Mouse (Mus musculus): ENCODE measurements around the gene Smarca4. TPM values are rescaled to one million over a fixed set of nuclear protein-coding genes. Genes with fewer than 3 reads are reported as not detected.

The Smarca4 gene
- polyA plus RNA-seq, 1 experiment from 2014 or later: 71.5 TPM

GRCm38 (mm10) chr9:21601073-21601472 is 14.9 kb upstream of the Smarca4 start:
- DNase-seq (ENCODE audit: low spot score): no peak

- DNase-seq (ENCODE audit: low spot score): peak; percentile 81
Observed at GRCm38 (mm10) chr9:21601722-21602399, 14.1 kb upstream of the Smarca4 start.

DNA sequence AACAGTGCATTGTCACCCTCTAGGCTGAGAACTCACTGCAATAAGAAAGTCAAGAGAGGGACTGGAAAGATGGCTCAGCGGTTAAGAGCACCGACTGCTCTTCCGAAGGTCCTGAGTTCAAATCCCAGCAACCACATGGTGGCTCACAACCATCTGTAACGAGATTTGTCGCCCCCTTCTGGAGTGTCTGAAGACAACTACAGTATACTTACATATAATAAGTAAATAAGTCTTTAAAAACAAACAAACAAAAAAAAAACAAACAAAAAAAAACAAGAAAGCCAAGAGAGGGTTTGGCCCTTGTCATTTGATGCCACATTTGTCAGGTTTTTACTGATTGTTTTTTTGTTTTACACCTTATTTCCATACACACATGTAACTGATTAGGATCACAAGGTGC is 11.8 kb upstream of the Smarca4 start:
- no peak for DNase-seq (ENCODE audit: low spot score)

DNA sequence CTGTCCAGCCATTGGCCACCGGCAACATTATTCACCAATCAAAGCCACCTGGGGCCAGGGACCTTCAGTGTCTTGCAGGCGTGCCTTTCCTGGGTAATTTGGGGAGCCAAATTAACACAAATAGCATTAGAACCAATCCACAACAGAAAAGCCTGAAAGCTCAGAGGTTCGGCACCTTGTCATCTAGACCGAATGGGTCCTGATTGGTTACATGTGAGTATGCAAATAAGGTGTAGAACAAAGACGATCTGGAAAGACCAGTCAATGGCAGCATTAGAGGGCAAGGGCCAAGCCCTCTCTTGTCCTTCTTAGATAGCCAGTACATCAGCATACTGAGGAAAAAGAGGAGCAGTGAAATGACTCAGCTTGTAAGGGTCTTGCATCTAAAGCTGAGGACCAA is 10.1 kb upstream of the Smarca4 start:
- no peak for DNase-seq (ENCODE audit: low spot score)

DNA sequence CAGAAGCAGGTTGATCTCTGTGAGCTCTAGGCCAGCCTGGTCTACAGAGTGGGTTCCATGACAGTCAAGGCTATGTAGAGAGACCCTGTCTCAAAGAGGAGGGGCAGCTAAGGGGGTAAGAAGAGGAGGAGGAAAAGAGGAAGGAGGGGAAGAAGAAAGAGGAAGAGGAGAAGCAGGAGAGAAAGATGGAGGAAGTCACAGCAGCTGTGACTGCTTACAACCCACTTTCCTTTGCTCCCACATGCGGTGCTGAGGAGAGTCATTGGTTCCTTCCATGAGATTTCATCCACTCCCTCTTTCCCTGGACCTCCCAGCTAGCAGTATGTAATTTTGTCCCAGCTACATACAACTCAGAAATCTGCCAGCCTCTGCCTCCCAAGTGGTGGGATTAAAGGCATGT is 9.3 kb upstream of the Smarca4 start:
- no peak for DNase-seq (ENCODE audit: low spot score)

DNA sequence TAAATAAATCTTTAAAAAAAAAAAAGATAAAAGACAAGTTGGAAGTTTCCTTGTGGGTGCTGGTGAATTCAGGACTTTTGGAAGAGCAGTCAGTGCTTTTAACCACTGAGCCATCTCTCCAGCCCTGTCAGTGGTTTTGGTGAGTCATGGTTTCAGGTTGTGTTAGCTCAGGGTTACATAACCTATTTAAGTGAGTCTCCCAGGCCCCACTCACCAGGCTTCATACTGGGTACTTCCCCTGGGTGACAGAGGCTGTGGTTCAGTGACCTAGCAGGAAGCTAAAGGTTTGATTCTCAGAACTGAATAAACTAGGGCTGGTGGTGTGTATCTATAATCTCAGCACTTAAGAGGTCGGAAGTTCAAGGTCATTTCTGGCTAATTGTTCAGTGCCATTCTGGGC is 6.1 kb upstream of the Smarca4 start:
- peak; percentile 41 for DNase-seq (ENCODE audit: low spot score)

- no peak for DNase-seq (ENCODE audit: low spot score)
Observed at GRCm38 (mm10) chr9:21614864-21615616, 929 bp upstream of the Smarca4 start.

DNA sequence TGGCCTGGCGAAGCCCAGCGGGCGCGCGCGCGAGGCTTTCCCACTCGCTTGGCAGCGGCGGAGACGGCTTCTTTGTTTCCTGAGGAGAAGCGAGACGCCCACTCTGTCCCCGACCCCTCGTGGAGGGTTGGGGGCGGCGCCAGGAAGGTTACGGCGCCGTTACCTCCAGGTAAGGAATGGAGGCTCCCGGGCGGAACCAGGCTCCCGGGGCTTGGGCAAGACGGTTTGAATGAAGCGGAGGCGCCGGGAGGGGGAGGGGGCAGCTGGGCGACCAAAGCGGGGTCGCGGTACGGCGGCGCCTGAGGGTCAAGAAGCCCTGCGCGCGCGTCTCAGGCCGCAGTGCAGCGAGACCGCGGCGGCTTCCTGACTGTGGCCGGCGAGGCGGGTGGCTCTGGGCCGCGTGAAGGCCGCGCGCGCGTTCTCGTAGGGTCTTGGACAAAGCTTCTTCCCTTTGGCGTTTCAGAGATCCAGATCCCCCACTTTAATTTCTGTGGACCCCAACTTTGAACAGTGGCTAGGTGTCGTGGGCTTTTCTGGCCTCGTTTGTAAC is 338 bp downstream of the Smarca4 start:
- no peak for DNase-seq (ENCODE audit: low spot score)

- DNase-seq (ENCODE audit: low spot score): no peak
Observed at GRCm38 (mm10) chr9:21617066-21617465, 1.1 kb downstream of the Smarca4 start.

DNA sequence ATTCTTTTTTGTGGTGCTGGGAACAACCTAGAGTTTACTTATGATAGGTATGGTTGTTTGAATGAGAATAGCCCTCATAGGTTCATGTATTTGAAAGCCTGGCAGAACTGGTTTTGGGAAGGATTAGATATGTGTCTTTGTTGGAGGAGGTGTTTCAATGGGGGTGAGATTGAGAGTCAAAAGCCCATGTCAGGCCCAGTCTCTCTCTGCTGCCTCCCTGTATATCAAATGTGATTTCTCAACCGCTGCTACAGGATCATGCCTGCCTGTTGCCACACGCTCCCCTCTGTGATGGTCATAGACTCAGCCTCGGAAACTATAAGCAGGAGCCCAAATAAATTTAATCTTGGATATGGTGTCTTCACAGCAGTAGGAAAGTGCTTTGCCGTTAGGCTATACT is 4.3 kb downstream of the Smarca4 start:
- no peak for DNase-seq (ENCODE audit: low spot score)

DNA sequence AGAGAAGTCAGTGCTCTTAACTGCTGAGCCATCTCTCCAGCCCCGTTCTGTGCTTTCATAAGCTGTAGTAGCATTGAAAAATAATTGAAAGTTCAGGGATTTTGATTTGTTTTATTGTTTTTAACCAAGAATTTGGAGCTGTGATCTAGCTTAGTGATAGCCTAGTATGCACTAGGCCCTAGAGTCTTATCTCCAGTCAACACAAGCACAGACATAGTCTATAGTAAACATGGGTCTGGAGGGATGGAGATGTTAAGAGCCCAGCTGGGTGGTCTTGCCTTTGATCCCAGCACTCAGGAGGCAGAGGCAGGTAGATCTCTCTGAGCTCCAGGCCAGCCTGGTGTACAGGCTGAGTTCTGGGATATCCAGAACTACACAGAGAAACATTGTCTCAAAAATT is 6.7 kb downstream of the Smarca4 start:
- no peak for DNase-seq (ENCODE audit: low spot score)

- DNase-seq (ENCODE audit: low spot score): peak; percentile 85
Observed at GRCm38 (mm10) chr9:21625342-21626339, 9.7 kb downstream of the Smarca4 start.

GRCm38 (mm10) chr9:21626571-21626970 is 10.6 kb downstream of the Smarca4 start:
- peak; percentile 54 for DNase-seq (ENCODE audit: low spot score)

GRCm38 (mm10) chr9:21627145-21627795 is 11.3 kb downstream of the Smarca4 start:
- DNase-seq (ENCODE audit: low spot score): peak; percentile 31

- peak; percentile 67 for DNase-seq (ENCODE audit: low spot score)
Observed at GRCm38 (mm10) chr9:21630673-21631072, 14.7 kb downstream of the Smarca4 start.

DNA sequence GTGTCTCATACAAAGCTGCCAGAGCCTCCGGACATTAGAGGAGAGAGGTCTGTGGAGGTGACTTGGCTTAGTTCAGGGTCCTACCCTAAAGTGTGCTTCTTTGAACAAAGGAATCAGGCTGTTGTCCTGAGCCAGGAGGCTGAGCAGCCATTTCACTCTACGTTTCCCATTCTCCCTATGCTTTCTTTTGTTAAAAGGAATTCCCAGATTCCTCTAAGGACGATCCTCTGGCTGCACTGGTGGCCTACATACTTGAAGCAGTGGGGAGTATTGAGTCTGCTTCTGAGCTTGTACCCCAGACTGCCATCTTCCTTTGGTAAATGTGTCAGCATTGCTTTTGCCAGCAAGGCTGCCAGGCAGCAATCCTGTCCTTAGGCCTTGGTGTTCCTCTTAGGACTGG is 17.1 kb downstream of the Smarca4 start:
- DNase-seq (ENCODE audit: low spot score): no peak

- no peak for DNase-seq (ENCODE audit: low spot score)
Observed at GRCm38 (mm10) chr9:21635639-21636038, 19.7 kb downstream of the Smarca4 start.

GRCm38 (mm10) chr9:21639031-21639430 is 23.1 kb downstream of the Smarca4 start:
- DNase-seq (ENCODE audit: low spot score): no peak

DNA sequence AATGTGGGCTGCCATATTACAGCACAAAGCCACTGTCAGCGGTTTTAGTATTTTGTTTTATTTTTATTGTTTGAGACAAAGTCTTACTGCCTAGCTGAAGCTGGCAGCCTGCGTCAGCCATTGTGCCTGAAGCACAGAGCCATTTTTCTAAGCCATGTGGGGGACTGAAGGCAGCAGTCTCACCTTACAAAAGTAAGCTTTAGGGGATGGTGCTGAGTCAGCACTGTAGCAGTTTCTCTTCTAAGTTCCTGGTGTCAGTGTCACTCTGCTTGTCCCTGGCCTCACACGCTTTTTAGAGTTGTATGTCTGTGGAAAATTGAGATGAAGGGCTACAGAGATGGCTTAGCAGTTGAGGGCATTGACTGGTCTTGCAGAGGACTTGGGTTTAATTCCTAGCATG is 30.4 kb downstream of the Smarca4 start:
- DNase-seq (ENCODE audit: low spot score): no peak

DNA sequence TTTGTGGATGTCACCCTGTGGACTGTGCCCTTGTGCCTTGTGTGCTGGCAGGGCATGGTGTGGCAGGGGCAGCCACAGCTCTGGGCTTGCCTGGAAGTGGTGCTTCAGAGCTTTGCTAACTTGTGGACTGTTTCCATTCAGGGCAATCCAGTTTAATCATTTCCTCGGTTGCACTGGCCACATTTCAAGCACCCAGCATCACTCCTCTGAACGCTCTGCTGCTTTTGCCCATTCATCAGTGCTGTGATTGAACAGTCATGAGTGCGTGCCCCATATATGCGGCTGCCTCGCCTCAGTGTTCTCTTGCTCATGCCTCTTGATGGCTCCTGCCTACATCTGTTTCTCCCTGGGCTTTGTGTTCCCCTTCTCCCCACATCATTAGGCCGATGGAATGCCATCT is 31.8 kb downstream of the Smarca4 start:
- no peak for DNase-seq (ENCODE audit: low spot score)

GRCm38 (mm10) chr9:21652263-21652662 is 36.3 kb downstream of the Smarca4 start:
- DNase-seq (ENCODE audit: low spot score): peak; percentile 89

Data from thymus, postnatal 0 days (tissue).